21 mouse cellular contexts compared by ENCODE assay signal in the genomic region with DNA sequence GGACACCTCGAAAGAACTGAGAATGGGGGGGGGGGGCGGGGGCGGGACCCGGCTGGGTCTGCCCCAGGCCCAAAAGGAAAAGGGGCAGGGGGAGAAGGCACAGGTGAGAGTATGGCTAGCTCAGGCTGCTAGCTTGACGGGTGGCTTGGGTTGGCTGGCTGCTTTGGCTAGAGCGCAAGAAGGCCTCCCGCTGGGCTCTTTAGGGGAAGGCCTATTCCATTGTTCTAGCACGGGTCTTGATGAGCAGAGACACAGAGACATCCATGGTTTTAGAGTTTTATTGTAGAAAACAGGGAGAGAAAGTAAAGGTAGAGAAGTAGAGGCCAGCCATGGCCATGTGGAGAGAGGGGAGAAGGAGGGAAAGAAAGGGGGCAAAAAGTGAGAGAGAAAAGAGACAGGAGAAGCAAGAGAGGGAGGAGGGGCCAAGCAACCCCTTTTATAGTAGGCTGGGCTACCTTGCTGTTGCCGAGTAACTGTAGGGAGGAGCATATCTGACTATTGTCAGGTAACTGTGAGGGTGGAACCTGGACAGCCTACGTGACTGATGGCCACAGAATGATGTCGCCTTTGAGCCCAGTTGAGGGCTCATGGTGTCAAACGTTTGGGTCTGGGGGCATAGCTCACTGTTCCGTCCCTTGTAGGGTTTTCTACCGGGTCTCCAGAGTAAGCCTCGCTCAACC. TPM values are rescaled to one million over a fixed set of nuclear protein-coding genes. Genes with fewer than 3 reads are reported as not detected.
DNase-seq lines count a peak whose midpoint lies in the region; TF ChIP-seq lines count a peak whose summit lies in the region.
"Had no signal": no experiment of that assay in that cellular context is flagged by ENCODE, and none has a peak within 500 bp of the region (broad histone marks: within the 10 kb centered on the region; RNA-seq: fewer than 3 reads in every experiment).

No protein-coding gene starts in this region.

- 86% methylated on average over 12 of the region's 15 CpGs for WGBS in lung, adult 2 months

- H3K27ac ChIP-seq in testis, adult 2 months (ENCODE audit: control insufficient read depth, insufficient read depth, low read depth, low read length): no peak overlapping the region
- H3K27ac ChIP-seq: embryonic facial prominence, embryonic 10.5 days; embryonic facial prominence, embryonic 12.5 days; forebrain, embryonic 13.5 days; forebrain, embryonic 15.5 days had no signal

- H3K36me3 ChIP-seq in testis, adult 2 months (ENCODE audit: control insufficient read depth, insufficient read depth, low read length): no peaks in the 10 kb centered on the region
- H3K36me3 ChIP-seq: embryonic facial prominence, embryonic 10.5 days; embryonic facial prominence, embryonic 12.5 days; forebrain, embryonic 15.5 days; G1E had no signal

- H3K27me3 ChIP-seq in testis, adult 2 months (ENCODE audit: control insufficient read depth, insufficient read depth, low read length): no peaks in the 10 kb centered on the region
- H3K27me3 ChIP-seq: CH12.LX; embryonic facial prominence, embryonic 12.5 days; forebrain, embryonic 13.5 days; forebrain, embryonic 15.5 days; Patski had no signal

- H3K4me3 ChIP-seq in testis, adult 2 months (ENCODE audit: control insufficient read depth, low read depth, low read length): peak overlapping the region; percentile 46
- H3K4me3 ChIP-seq in lung, adult 2 months (replicated peaks; ENCODE audit: extremely low read depth, low read depth, low read length): no peak overlapping the region
- H3K4me3 ChIP-seq: embryonic facial prominence, embryonic 10.5 days; embryonic facial prominence, embryonic 12.5 days; forebrain, embryonic 13.5 days; forebrain, embryonic 15.5 days had no signal

- no peak for TF ChIP-seq CTCF in testis, adult 2 months (IDR thresholded peaks at IDR 0.05; ENCODE audit: control insufficient read depth, insufficient read depth, insufficient replicate concordance, low read depth, low read length)
- TF ChIP-seq CTCF in lung, adult 2 months (IDR thresholded peaks at IDR 0.05; ENCODE audit: insufficient read depth, low read length): no peak

- TF ChIP-seq POLR2A in testis, adult 2 months (IDR thresholded peaks at IDR 0.05; ENCODE audit: control insufficient read depth, low read depth, low read length): peak; percentile 55; the same call in 1 of the 2 replicates
- no peak for TF ChIP-seq POLR2A in lung, adult 2 months (IDR thresholded peaks at IDR 0.05; ENCODE audit: borderline replicate concordance, extremely low read depth, low read depth, low read length)

- DNase-seq in heart, adult 11 months: peak; percentile 21
- DNase-seq in heart, postnatal 14 days: no peak
- DNase-seq in testis, postnatal 14 days (ENCODE audit: low spot score): no peak
- peak; percentile 85 for DNase-seq in R1 (ENCODE audit: low read depth, low spot score)
- no peak for DNase-seq in lung, postnatal 10 days
- DNase-seq in lung, adult 2 months: no peak
- DNase-seq: adrenal gland, adult 8-10 months; B cell, adult 2 months; cerebellum, adult 11-12 months; cerebellum, adult 2 months; cerebellum, adult 9-10 months; cerebellum, postnatal 25 days; forebrain, postnatal 0 days had no signal

- no peaks in the 10 kb centered on the region for H3K4me1 ChIP-seq in testis, adult 2 months (ENCODE audit: control insufficient read depth, insufficient read depth, low read length)
- no peaks in the 10 kb centered on the region for H3K4me1 ChIP-seq in lung, adult 2 months (ENCODE audit: control insufficient read depth, insufficient read depth, low read length)
- H3K4me1 ChIP-seq: embryonic facial prominence, embryonic 10.5 days; embryonic facial prominence, embryonic 12.5 days; forebrain, embryonic 13.5 days; forebrain, embryonic 15.5 days had no signal

- intact Hi-C loops in heart, postnatal 14 days (cut with DNase I): no loop called here

RNA-seq across cellular contexts. Expression of a gene that starts 17.0 kb away (rescaled TPM):
- total RNA-seq in heart, postnatal 14 days (2021): 10 to 100 TPM; 17.0 to 19.8 TPM
- polyA plus RNA-seq in testis, adult 2 months (2012; rRNA removed): 39.9 and 42.6 TPM in 2 replicates
- polyA plus RNA-seq in lung, adult 2 months (2012; rRNA removed): 9.4 and 12.0 TPM in 2 replicates

RNA-seq across cellular contexts. Expression of a gene that starts 53.3 kb away (rescaled TPM):
- 10 to 100 TPM; 25.1 to 28.4 TPM for total RNA-seq in heart, postnatal 14 days (2021)
- 7.8 and 8.8 TPM in 2 replicates for polyA plus RNA-seq in testis, adult 2 months (2012; rRNA removed)
- 14.7 and 22.4 TPM in 2 replicates for polyA plus RNA-seq in lung, adult 2 months (2012; rRNA removed)
- polyA plus RNA-seq: G1E had no signal

Comparison
In these comparisons a context has a peak if more than half of its experiments do, and no peak if none do; other contexts are left out.
1. DNase-seq: peak in heart, adult 11 months (single experiment) and R1 (single experiment); none in heart, postnatal 14 days (0 of 2), testis, postnatal 14 days (single experiment), lung, postnatal 10 days (single experiment) and lung, adult 2 months (single experiment).